Mouse (Mus musculus) MEL (cell line): ENCODE data around the gene E2f2. TPM values are rescaled to one million over a fixed set of nuclear protein-coding genes. Genes with fewer than 3 reads are reported as not detected.
A peak's percentile ranks its signal among the peaks of the same experiment; 100 is the strongest.

Source experiments
- DNase-seq: peaks from one replicate; pipeline ENCODE4 v3.0.0; 2011; ENCODE audit warnings: low read depth, low spot score
- H3K27ac ChIP-seq: 2 replicates; pipeline ENCODE4 v1.5.1; 2012; ENCODE audit warnings: low read depth, mild to moderate bottlenecking, control low read depth, low read length, moderate library complexity; ENCODE audit not compliant: control insufficient read depth
- H3K27me3 ChIP-seq, 2 experiments: fragments of 150-350 bp in 1 of 2; sonication (generic) in 1 of 2; 2 replicates each; pipeline ENCODE4 v1.6.1; 2012; ENCODE audit warnings: low read length in 2 of 2, mild to moderate bottlenecking in 2 of 2, improper control_type of control experiment in 1 of 2, moderate library complexity in 1 of 2; ENCODE audit not compliant: insufficient read depth in 2 of 2, control insufficient read depth in 1 of 2
- H3K36me3 ChIP-seq, 2 experiments: 2 replicates each; pipeline ENCODE4 v1.6.1; 2012 to 2014; ENCODE audit warnings: low read length in 2 of 2, improper control_type of control experiment in 1 of 2, inconsistent platforms in 1 of 2, mild to moderate bottlenecking in 1 of 2; ENCODE audit not compliant: insufficient read depth in 2 of 2, control insufficient read depth in 1 of 2
- H3K4me1 ChIP-seq, 2 experiments: fragments of 150-350 bp in 1 of 2; sonication (generic) in 1 of 2; 2 replicates each; pipeline ENCODE4 v1.6.1; 2012; ENCODE audit warnings: low read length in 2 of 2, improper control_type of control experiment in 1 of 2, mild to moderate bottlenecking in 1 of 2; ENCODE audit not compliant: insufficient read depth in 2 of 2, control insufficient read depth in 1 of 2
- H3K4me3 ChIP-seq, 2 experiments: fragments of 150-350 bp in 1 of 2; sonication (generic) in 1 of 2; 2 replicates each; pipeline ENCODE4 v1.5.1; 2012; ENCODE audit warnings: low read depth in 2 of 2, low read length in 2 of 2, mild to moderate bottlenecking in 2 of 2, moderate library complexity in 2 of 2, control low read depth in 1 of 2, improper control_type of control experiment in 1 of 2; ENCODE audit not compliant: control insufficient read depth in 1 of 2, insufficient read depth in 1 of 2
- H3K79me2 ChIP-seq: 2 replicates; pipeline ENCODE4 v1.6.1; 2012; ENCODE audit warnings: mild to moderate bottlenecking, low read length, moderate library complexity; ENCODE audit not compliant: control insufficient read depth, poor library complexity, insufficient read depth
- H3K9ac ChIP-seq: 2 replicates; pipeline ENCODE4 v1.6.1; 2012; ENCODE audit warnings: low read depth, mild to moderate bottlenecking, control low read depth, low read length, moderate library complexity; ENCODE audit not compliant: control insufficient read depth, poor library complexity, severe bottlenecking
- H3K9me3 ChIP-seq: fragments of 150-350 bp; sonication (generic); replicated peaks from 2 replicates; pipeline ENCODE4 v1.6.1; 2012; ENCODE audit warnings: mild to moderate bottlenecking, low read length, improper control_type of control experiment, moderate library complexity; ENCODE audit not compliant: insufficient read depth
- BHLHE40 ChIP-seq: IDR thresholded peaks from 2 replicates; pipeline ENCODE4 v1.6.1; 2012; ENCODE audit warnings: low read depth, mild to moderate bottlenecking, inconsistent platforms, low read length, improper control_type of control experiment, borderline replicate concordance
- CTCF ChIP-seq, 3 experiments: IDR thresholded peaks in 2 of 3; conservative IDR thresholded peaks in 1 of 3; 2 replicates each; pipeline ENCODE4 v1.5.1; 2011 to 2012; ENCODE audit warnings: low read length in 3 of 3, low read depth in 2 of 3, mild to moderate bottlenecking in 2 of 3, improper control_type of control experiment in 1 of 3, inconsistent platforms in 1 of 3, mixed read lengths in 1 of 3, moderate library complexity in 1 of 3; ENCODE audit not compliant: control insufficient read depth in 1 of 3, insufficient read depth in 1 of 3, poor library complexity in 1 of 3, severe bottlenecking in 1 of 3
- E2F4 ChIP-seq: IDR thresholded peaks from 2 replicates; pipeline ENCODE4 v1.6.1; 2011; ENCODE audit warnings: low read depth, low read length, improper control_type of control experiment, borderline replicate concordance
- ELF1 ChIP-seq: IDR thresholded peaks from 2 replicates; pipeline ENCODE4 v1.6.1; 2014; ENCODE audit warnings: low read depth, mild to moderate bottlenecking, inconsistent platforms, low read length, improper control_type of control experiment, moderate library complexity
- EP300 ChIP-seq, 2 experiments: IDR thresholded peaks; 2 replicates each; pipeline ENCODE4 v1.6.1; 2011; ENCODE audit warnings: improper control_type of control experiment in 2 of 2, low read length in 2 of 2, low read depth in 1 of 2, mild to moderate bottlenecking in 1 of 2
- GATA1 ChIP-seq: IDR thresholded peaks from 2 replicates; pipeline ENCODE4 v1.6.1; 2011; ENCODE audit warnings: low read depth, low read length, improper control_type of control experiment
- HCFC1 ChIP-seq: IDR thresholded peaks from 2 replicates; pipeline ENCODE4 v1.6.1; 2012; ENCODE audit warnings: low read depth, mild to moderate bottlenecking, inconsistent platforms, low read length, improper control_type of control experiment, moderate library complexity
- JUND ChIP-seq: IDR thresholded peaks from 2 replicates; pipeline ENCODE4 v1.6.1; 2011; ENCODE audit warnings: low read depth, mild to moderate bottlenecking, improper control_type of control experiment, low read length
- KAT2A ChIP-seq: conservative IDR thresholded peaks from 2 replicates; pipeline ENCODE4 v1.6.1; 2012; ENCODE audit warnings: low read depth, low read length, improper control_type of control experiment, inconsistent platforms
- MAFK ChIP-seq: IDR thresholded peaks from 2 replicates; pipeline ENCODE4 v1.6.1; 2011; ENCODE audit warnings: low read depth, mild to moderate bottlenecking, low read length, improper control_type of control experiment, borderline replicate concordance
- MAZ ChIP-seq: IDR thresholded peaks from 2 replicates; pipeline ENCODE4 v1.6.1; 2012; ENCODE audit warnings: low read depth, mild to moderate bottlenecking, inconsistent platforms, low read length, improper control_type of control experiment
- MEF2A ChIP-seq: IDR thresholded peaks from 2 replicates; pipeline ENCODE4 v1.6.1; 2014; ENCODE audit warnings: low read depth, mild to moderate bottlenecking, inconsistent platforms, low read length, improper control_type of control experiment; ENCODE audit not compliant: poor library complexity, insufficient replicate concordance, severe bottlenecking; ENCODE audit errors: extremely low read depth
- MYB ChIP-seq: IDR thresholded peaks from 2 replicates; pipeline ENCODE4 v1.6.1; 2011; ENCODE audit warnings: mild to moderate bottlenecking, low read depth, low read length, improper control_type of control experiment
- POLR2A ChIP-seq, 2 experiments: IDR thresholded peaks; 2 replicates each; pipeline ENCODE4 v1.6.1; 2011 to 2012; ENCODE audit warnings: low read length in 2 of 2, mild to moderate bottlenecking in 2 of 2, control low read depth in 1 of 2, improper control_type of control experiment in 1 of 2, low read depth in 1 of 2, moderate library complexity in 1 of 2; ENCODE audit not compliant: control insufficient read depth in 1 of 2, insufficient read depth in 1 of 2, poor library complexity in 1 of 2
- RCOR1 ChIP-seq: IDR thresholded peaks from 2 replicates; pipeline ENCODE4 v1.6.1; 2012; ENCODE audit warnings: low read depth, mild to moderate bottlenecking, inconsistent platforms, low read length, improper control_type of control experiment
- TAL1 ChIP-seq: IDR thresholded peaks from 2 replicates; pipeline ENCODE4 v1.6.1; 2012; ENCODE audit warnings: mild to moderate bottlenecking, inconsistent platforms, low read length, moderate library complexity, mixed read lengths
- TBP ChIP-seq: IDR thresholded peaks from 2 replicates; pipeline ENCODE4 v1.8.0; 2011; ENCODE audit warnings: low read depth, low read length, improper control_type of control experiment
- TCF12 ChIP-seq: IDR thresholded peaks from 2 replicates; pipeline ENCODE4 v1.6.1; 2014; ENCODE audit warnings: low read depth, mild to moderate bottlenecking, inconsistent platforms, low read length, improper control_type of control experiment, moderate library complexity
- USF1 ChIP-seq: IDR thresholded peaks from 2 replicates; pipeline ENCODE4 v1.6.1; 2014; ENCODE audit warnings: low read depth, mild to moderate bottlenecking, inconsistent platforms, low read length, improper control_type of control experiment, moderate library complexity
- USF2 ChIP-seq, 2 experiments: IDR thresholded peaks; 2 replicates each; pipeline ENCODE4 v1.6.1; 2011 to 2012; ENCODE audit warnings: improper control_type of control experiment in 2 of 2, low read length in 2 of 2, borderline replicate concordance in 1 of 2, inconsistent platforms in 1 of 2, low read depth in 1 of 2, mild to moderate bottlenecking in 1 of 2; ENCODE audit not compliant: insufficient read depth in 1 of 2
- ZKSCAN1 ChIP-seq: IDR thresholded peaks from 2 replicates; pipeline ENCODE4 v1.6.1; 2012; ENCODE audit warnings: low read depth, mild to moderate bottlenecking, inconsistent platforms, low read length, improper control_type of control experiment, moderate library complexity
- ZMIZ1 ChIP-seq: IDR thresholded peaks from 2 replicates; pipeline ENCODE4 v1.6.1; 2012; ENCODE audit warnings: low read depth, mild to moderate bottlenecking, inconsistent platforms, low read length, improper control_type of control experiment, moderate library complexity
- ZNF384 ChIP-seq: IDR thresholded peaks from 2 replicates; pipeline ENCODE4 v1.6.1; 2012; ENCODE audit warnings: low read depth, mild to moderate bottlenecking, inconsistent platforms, low read length, improper control_type of control experiment
- polyA plus RNA-seq, 2 experiments: library from polyadenylated mRNA; stranded (reverse) in 1 of 2; unstranded in 1 of 2; fragments of >175 nt in 1 of 2; fragments of >200 nt in 1 of 2; gene quantifications; 2 replicates each; pipeline versions ENCODE4 v1.2.1 to v1.2.4; 2012; ENCODE audit warnings: low replicate concordance in 2 of 2, low read depth in 1 of 2; ENCODE audit not compliant: insufficient read length in 2 of 2, insufficient read depth in 1 of 2, missing spikeins in 1 of 2
- total RNA-seq: library from RNA; depleted of rRNA; stranded (reverse); fragments of 300-350 nt; gene quantifications from 2 replicates; pipeline ENCODE4 v1.2.3, GENCODE M21; 2012

E2f2 gene
- total and polyA plus RNA-seq, 3 experiments, result 11.2 to 25.4 TPM; not detected in 1

GRCm38 (mm10) chr4:136140327-136141250 is 31.6 kb upstream of the E2f2 start:
- Histone ChIP-seq H3K9ac (no peak overlapping the region), H3K9me3 (no peaks in the 10 kb centered on the region), H3K27ac (no peak overlapping the region), H3K79me2 (no peaks in the 10 kb centered on the region), H3K4me1 (peaks cover 0 to 7% of the 10 kb centered on the region in 2 experiments; a peak in 2 of 4 replicates), H3K27me3 (peaks cover 3 to 8% of the 10 kb centered on the region in 2 experiments), H3K4me3 (no peak overlapping the region), H3K36me3 (peaks cover 0 to 3% of the 10 kb centered on the region in 2 experiments; a peak in 1 of 4 replicates)
- peak; percentile 80 for DNase-seq
- TF ChIP-seq TCF12 (peak; percentile 16; the same call in 1 of the 2 replicates), TAL1 (peak; percentile 29; the same call in 1 of the 2 replicates), ELF1 (no peak), MYB (no peak), POLR2A (IDR thresholded peaks at IDR 0.05; ENCODE audit: control insufficient read depth in 1 of 2, insufficient read depth in 1 of 2, low read depth in 1 of 2, low read length in 2 of 2, poor library complexity in 1 of 2) (no peak), GATA1 (0 out of 2 replicates have a peak, but pooled peaks have one; percentile 29), CTCF (IDR thresholded peaks at IDR 0.05 in 2 of 3, conservative IDR thresholded peaks at IDR 0.05 in 1 of 3; ENCODE audit: control insufficient read depth in 1 of 3, insufficient read depth in 1 of 3, low read depth in 2 of 3, low read length in 3 of 3, poor library complexity in 1 of 3, severe bottlenecking in 1 of 3) (peak in 2 of 3 experiments; percentile 2 to 13; a peak in 1 of 6 replicates), JUND (no peak), EP300 (IDR thresholded peaks at IDR 0.05; ENCODE audit: low read depth in 1 of 2, low read length in 2 of 2) (0 out of 4 replicates have a peak, but pooled peaks of 1 of the 2 experiments have one; percentile 21), ZKSCAN1 (no peak), E2F4 (no peak), MAFK (no peak), RCOR1 (0 out of 2 replicates have a peak, but pooled peaks have one; percentile 27)

- DNase-seq, result no peak
- Histone ChIP-seq H3K27ac (no peak overlapping the region), H3K36me3 (peaks cover 0 to 8% of the 10 kb centered on the region in 2 experiments; a peak in 1 of 4 replicates), H3K9ac (no peak overlapping the region), H3K4me3 (no peak overlapping the region), H3K79me2 (no peaks in the 10 kb centered on the region), H3K4me1 (peaks cover 2 to 12% of the 10 kb centered on the region in 2 experiments; a peak in 3 of 4 replicates), H3K9me3 (no peaks in the 10 kb centered on the region), H3K27me3 (peaks cover 8% of the 10 kb centered on the region in 2 experiments)
- no peak for TF ChIP-seq POLR2A (IDR thresholded peaks at IDR 0.05; ENCODE audit: control insufficient read depth in 1 of 2, insufficient read depth in 1 of 2, low read depth in 1 of 2, low read length in 2 of 2, poor library complexity in 1 of 2)
- no peak for TF ChIP-seq MYB
- TF ChIP-seq USF1, result no peak
- no peak for TF ChIP-seq EP300 (IDR thresholded peaks at IDR 0.05; ENCODE audit: low read depth in 1 of 2, low read length in 2 of 2)
- no peak for TF ChIP-seq HCFC1
- TF ChIP-seq MAFK, result no peak
- no peak for TF ChIP-seq GATA1
- no peak for TF ChIP-seq MAZ
- no peak for TF ChIP-seq KAT2A
- no peak for TF ChIP-seq TBP
- no peak for TF ChIP-seq USF2 (IDR thresholded peaks at IDR 0.05; ENCODE audit: borderline replicate concordance in 1 of 2, insufficient read depth in 1 of 2, low read depth in 1 of 2, low read length in 2 of 2)
- TF ChIP-seq MEF2A, result no peak
- no peak for TF ChIP-seq BHLHE40
- no peak for TF ChIP-seq ELF1
- TF ChIP-seq CTCF (IDR thresholded peaks at IDR 0.05 in 2 of 3, conservative IDR thresholded peaks at IDR 0.05 in 1 of 3; ENCODE audit: control insufficient read depth in 1 of 3, insufficient read depth in 1 of 3, low read depth in 2 of 3, low read length in 3 of 3, poor library complexity in 1 of 3, severe bottlenecking in 1 of 3), result no peak
- no peak for TF ChIP-seq ZNF384
- no peak for TF ChIP-seq ZKSCAN1
- no peak for TF ChIP-seq JUND
- TF ChIP-seq ZMIZ1, result no peak
These were observed 29.7 kb upstream of the E2f2 start for GRCm38 (mm10) chr4:136142267-136143192.
